Mouse (Mus musculus) thymus, postnatal 25 days (tissue): Measurements from ENCODE around the gene Bco1.

Experiments
- DNase-seq: peaks from one replicate; pipeline ENCODE4 v3.0.0; 2022

Gene Bco1

GRCm38 (mm10) chr8:117095647-117096046, at the start of gene Bco1:
Gene Bco1, plus strand, starts transcription at chr8:117095854.
- DNase-seq, result no peak

GRCm38 (mm10) chr8:117049444-117049843, 46.2 kb upstream of the Bco1 start:
- DNase-seq, result no peak

DNA sequence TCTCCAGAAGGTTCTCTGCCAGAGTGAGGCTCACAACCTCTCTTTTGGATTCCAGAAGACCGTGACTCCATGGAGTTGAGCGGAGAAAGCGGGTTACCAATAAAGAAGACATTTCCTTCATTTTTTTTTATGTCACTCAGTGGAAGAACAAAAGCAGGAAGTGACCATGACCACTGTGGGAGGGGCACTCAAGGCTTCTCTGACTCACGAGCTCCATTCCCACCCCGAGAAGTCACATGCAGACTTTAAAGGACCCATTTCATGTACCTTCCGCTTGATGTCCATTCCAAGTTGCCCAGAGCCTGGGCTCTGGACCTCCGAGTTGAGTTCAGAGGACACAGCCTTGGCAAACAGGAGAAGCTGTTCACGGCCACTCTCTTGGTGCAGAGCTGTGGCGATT, 44.9 kb upstream of the Bco1 start:
- DNase-seq, result no peak

DNA sequence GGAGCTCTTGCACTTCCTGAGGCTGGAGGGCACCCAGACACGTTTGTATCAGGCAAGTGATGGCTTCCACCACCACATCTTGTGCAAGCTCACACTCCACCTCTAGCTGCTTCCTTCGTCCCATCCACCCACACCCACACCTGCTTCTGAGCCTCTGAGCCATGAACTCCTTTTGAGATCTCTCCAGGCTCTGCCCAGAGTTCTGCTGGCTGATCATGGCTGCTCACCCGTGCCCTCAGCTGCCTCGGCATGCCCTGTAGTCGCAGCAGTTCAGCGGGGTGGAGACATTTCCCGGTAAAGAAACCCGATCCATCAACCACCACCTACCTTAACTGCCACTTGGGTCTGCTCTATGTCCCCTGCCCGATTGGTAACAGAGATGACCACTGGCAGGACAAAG, 44.3 kb upstream of the Bco1 start:
- no peak for DNase-seq

DNA sequence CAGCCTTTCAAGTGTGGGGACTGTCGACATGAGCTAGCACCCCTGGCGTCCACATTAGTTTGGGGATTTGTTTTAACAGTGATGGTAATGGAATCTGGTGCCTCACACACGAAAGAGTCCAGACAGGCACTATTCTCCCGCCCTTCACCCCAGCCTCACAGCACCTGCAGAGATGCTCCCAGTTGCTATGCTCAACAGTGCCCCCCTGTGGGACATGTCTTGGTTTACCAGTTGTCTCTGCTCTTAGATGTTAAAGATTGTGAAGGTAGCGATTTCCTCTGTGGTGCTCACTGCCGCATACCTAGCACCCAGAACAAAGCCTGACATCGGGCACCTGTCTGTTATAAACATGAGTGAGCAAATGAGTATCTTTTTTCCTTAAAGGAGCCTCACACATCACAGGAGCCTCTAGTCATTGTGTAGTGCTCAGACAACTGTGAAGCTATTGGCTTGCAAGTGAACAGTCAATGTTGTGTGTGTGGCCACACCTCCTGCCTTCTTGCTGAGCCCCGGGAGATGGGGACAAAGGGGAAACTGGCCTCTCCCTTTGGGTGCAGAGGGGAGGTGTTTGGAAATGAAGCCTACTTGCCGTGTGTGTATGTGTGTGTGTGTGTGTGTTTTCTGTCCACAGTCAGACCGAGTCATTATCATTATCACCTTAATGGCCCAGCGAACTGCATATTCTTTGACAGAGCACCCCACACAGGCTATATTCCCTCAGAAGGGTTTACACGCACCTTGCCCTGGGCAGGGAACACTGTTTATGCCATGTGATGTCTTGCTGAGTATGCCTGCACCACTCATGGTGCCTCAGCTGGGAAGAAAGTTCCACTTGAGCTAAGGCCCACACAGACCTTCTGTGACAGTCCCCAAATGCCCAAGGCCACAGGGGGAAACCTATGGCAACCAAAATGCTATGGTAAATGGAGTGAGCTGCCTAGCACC, 42.2 kb upstream of the Bco1 start:
- DNase-seq, result peak; percentile 75

- no peak for DNase-seq
Observed at GRCm38 (mm10) chr8:117054146-117054545, 41.5 kb upstream of the Bco1 start.

- DNase-seq, result no peak
Observed at GRCm38 (mm10) chr8:117055097-117055496, 40.6 kb upstream of the Bco1 start.

- no peak for DNase-seq
Observed at GRCm38 (mm10) chr8:117059021-117059420, 36.6 kb upstream of the Bco1 start.

DNA sequence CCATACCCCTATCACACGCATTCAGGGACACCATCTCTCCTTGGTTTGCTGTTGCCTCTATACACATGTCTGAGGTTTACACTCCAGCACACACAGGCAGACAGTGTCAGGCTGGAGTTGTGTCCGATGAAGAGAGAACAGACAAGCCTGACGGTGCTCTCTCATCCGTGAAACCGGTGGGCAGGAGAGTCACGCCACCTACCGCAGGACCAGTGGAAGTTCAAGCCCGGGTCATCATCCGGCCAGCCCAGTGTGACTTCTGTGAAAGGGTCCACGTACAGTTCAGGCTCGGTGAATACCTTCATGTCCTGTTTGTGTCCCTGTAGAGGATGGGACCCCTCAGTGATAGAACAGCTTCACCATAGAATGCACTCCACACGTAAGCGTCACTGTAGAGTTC, 35.3 kb upstream of the Bco1 start:
- no peak for DNase-seq

DNA sequence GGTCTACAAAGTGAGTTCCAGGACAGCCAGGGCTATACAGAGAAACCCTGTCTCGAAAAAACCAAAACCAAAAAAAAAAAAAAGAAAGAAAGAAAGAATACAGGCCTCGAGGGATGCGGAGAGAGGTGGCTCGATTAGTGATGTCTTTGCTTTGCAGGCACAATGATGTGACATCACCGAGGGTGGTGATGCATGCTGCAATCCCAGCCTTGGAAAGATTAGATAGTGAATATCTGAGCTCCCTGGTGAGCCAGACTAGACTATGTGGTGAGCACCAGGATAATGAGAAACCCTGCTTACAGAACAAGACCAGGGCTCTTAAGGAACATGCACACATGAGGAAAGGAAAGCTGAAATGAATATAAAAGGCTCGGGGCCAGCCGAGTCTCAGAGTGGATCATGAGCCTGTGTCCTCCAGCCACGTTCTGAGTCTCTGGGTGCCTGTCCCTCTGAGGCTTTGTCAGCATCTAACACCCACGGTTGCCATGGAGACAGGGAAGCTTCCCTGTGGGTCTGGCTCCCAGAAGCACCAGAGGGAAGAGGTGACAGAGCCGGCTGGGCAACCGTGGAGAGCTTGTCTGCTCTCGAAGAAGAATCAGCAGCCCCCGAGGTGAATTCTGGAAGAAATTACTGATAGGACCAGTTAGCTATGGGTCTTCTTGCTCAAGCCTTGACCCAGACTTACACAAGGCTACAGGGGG, 34.3 kb upstream of the Bco1 start:
- DNase-seq, result no peak

- DNase-seq, result no peak
Observed at GRCm38 (mm10) chr8:117066955-117067354, 28.7 kb upstream of the Bco1 start.

GRCm38 (mm10) chr8:117067396-117067795, 28.3 kb upstream of the Bco1 start:
- no peak for DNase-seq

DNA sequence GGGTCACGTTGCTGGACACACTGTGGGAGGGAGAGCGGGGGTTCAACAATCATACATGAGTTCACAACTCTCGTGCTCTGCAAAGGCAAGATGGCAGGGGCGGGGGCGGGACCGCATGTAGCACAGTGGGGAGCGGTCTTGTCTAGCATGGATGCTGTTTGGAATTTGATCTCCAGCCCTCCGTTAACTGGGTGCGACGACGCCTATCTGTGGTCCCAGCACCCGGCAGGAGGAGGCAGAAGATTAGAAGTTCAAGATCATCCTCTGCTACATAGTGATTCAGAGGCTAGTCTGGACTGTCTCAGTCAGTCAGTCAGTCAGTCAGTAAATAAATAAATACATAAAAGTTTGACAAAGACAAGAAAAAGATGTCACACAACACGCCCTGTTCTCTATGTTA, 27.4 kb upstream of the Bco1 start:
- DNase-seq, result no peak

DNA sequence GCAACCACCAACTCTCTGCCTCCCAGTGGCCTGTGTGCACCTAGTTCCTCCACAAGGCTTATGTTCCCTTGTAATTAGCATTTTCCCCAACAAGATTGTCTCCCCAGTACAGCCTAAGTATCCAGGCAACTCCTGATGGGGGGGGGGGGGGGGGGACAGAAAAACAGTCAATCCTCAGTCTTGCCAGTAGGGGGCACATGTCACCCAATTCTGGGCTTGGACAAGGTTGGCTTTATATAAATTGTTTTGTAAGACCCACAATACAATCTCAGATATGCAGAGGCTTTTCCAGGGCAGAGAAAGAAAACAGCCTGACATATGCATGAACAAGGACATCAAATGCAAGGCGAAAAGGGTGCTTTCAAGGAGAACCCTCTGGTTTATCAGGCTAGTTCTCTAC, 25.9 kb upstream of the Bco1 start:
- DNase-seq, result no peak

- DNase-seq, result no peak
Observed at GRCm38 (mm10) chr8:117074350-117075182, 21.1 kb upstream of the Bco1 start.

DNA sequence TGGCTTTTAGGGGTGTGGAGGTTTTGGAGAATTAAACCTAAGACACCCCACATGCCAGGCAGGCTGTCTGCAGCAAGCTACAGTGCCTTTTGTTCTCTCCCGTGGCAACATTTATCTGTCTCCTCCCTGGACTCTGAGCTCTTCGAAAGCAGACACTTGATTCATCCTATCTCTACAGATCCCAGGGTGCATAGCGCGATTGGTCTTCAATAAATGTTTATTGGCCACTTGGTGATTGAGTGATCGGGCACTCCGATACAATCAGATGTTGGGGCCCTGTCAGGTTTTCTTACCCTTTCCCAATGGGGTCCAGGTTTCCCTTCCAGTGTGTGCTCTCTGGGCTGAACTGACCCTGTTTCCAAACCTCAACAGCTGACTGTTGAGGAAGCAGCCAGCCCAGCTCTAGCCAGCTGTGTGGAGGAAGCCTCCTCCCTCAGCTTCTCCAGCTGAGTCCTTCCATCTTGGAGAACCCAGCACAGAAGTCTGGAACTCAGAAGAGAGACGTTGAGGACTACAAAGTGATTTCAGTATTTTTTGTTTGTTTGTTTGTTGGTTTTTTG, 17.2 kb upstream of the Bco1 start:
- DNase-seq, result no peak

GRCm38 (mm10) chr8:117079652-117080051, 16.0 kb upstream of the Bco1 start:
- DNase-seq, result no peak

DNA sequence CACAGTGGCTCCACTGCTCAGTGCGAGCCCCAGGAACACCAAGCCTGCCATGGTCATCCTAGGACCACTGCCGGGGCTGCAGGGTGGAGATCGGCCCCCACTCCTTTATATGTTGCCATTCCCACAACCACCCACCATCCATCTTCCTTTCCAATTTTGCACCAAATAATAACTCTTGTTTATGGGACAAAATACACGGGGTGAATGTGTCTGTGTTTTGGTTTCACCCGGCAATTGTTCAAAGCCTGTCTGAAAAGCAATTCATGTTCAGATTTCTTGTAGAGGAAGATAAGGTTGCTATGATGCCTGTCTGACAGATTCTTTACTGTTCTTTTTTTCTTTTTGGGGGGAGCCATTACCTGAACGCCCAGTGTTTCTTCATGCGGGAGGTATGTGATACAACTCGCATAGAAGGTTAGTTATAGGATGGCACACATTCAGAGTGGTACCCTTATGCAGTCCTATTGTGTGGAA, 13.2 kb upstream of the Bco1 start, which contains the start of gene Pkd1l2:
TSS of gene Pkd1l2 (minus strand) at position 51 of the 474 bp plus-strand sequence.
- no peak for DNase-seq

DNA sequence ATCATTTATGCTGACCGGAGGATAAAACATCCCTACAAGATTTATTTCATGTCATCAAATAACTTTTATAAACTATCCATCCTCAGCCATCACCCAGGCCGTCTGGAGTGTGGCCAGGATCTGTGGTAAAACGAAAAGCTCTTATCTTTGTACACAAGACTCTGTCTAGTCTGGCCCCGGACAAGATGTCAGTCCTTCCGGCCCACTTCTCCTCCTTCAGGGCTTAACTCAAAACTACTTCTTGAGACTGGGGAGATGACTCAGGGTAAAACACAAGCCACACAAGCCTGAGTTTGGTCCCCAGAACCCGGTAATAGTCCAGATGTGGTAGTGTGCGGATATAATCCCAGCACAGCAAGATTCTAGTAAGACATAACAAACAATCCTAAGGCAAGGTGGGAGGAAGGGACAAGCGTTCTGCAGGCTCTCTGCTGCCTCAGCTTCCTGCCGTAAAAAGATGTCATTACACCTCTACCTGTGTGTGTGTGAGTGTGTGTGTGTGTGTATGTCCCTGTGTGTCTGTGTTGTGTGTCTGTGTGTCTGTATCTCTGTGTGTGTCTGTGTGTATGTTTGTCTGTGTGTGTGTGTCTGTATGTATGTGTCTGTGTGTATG, 12.6 kb upstream of the Bco1 start:
- no peak for DNase-seq

GRCm38 (mm10) chr8:117085521-117085920, 10.1 kb upstream of the Bco1 start:
- DNase-seq, result no peak

DNA sequence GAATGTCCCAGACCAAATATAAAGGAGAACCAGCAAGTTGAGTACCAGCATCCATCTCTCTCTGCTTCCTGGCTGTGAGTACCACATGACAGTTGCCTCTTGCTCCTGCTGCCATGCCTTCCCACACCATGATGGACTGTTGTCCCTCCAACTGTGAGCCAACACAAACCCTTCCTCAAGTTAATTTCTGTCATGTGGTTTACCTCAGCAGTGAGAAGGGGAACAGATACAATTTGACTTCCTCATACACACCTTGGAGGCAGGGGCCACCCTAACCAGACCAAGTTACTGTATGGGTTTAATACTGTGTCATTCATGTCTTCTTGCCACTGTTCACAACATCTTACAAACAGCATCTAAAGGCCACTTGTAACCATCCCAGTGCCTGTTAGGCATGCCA, 8.6 kb upstream of the Bco1 start:
- DNase-seq, result no peak

DNA sequence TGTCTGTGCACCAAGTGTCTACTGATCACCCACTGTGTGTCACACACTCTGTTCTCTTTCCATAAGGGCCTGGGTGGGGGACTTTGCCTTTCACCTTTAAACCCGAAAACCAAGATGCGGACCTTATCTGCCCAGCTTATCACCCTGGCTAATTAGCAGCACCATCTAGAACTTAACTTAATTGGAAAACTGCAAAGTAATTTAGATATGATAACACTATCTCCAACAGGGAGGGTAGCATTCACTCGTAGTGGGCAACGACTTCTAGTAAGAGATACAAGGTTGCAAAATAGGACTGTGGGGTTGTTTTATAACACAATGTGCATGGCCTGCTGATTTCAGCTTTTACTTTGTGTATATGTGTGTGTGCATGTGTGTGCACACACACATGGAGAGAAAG, 5.9 kb upstream of the Bco1 start:
- DNase-seq, result no peak
